Mouse (Mus musculus) limb, embryonic 14.5 days (tissue): ENCODE data around the gene Dppa5a. TPM values are rescaled to one million over a fixed set of nuclear protein-coding genes. Genes with fewer than 3 reads are reported as not detected.

ENCODE experiments used
- ATAC-seq: fragments of 200-750 bp; cut with Nextera tagmentation; 2 replicates; pipeline ENCODE4 v1.8.0; 2017; ENCODE audit warnings: low read depth, moderate number of reproducible peaks, moderate TSS enrichment; ENCODE audit not compliant: low FRiP score
- DNase-seq: peaks from one replicate; pipeline ENCODE4 v3.0.0-alpha.2; 2015; ENCODE audit warnings: low spot score
- H3K27ac ChIP-seq: fragments of 300-500 bp; sonication (generic); replicated peaks from 2 replicates; pipeline ENCODE4 v1.5.1; 2014; ENCODE audit warnings: low read depth, mild to moderate bottlenecking, low read length, moderate library complexity, mixed read lengths
- H3K27me3 ChIP-seq: fragments of 300-500 bp; sonication (generic); 2 replicates; pipeline ENCODE4 v1.6.1; 2014; ENCODE audit warnings: low read length, mixed read lengths; ENCODE audit not compliant: control insufficient read depth, insufficient read depth
- H3K36me3 ChIP-seq: fragments of 300-500 bp; sonication (generic); 2 replicates; pipeline ENCODE4 v1.6.1; 2014; ENCODE audit warnings: mild to moderate bottlenecking, low read length, moderate library complexity, mixed read lengths; ENCODE audit not compliant: control insufficient read depth, insufficient read depth
- H3K4me1 ChIP-seq: fragments of 300-500 bp; sonication (generic); 2 replicates; pipeline ENCODE4 v1.6.1; 2014; ENCODE audit warnings: antibody characterized with exemption, low read length, mixed read lengths; ENCODE audit not compliant: control insufficient read depth, insufficient read depth
- H3K4me2 ChIP-seq: fragments of 300-500 bp; sonication (generic); replicated peaks from 2 replicates; pipeline ENCODE4 v1.6.1; 2014; ENCODE audit warnings: low read depth, mild to moderate bottlenecking, low read length, moderate library complexity; ENCODE audit not compliant: severe bottlenecking
- H3K4me3 ChIP-seq: fragments of 300-500 bp; sonication (generic); replicated peaks from 2 replicates; pipeline ENCODE4 v1.5.1; 2014; ENCODE audit warnings: low read length
- H3K9ac ChIP-seq: fragments of 300-500 bp; sonication (generic); 2 replicates; pipeline ENCODE4 v1.6.1; 2014; ENCODE audit warnings: mild to moderate bottlenecking, low read depth, low read length, moderate library complexity; ENCODE audit not compliant: severe bottlenecking
- H3K9me3 ChIP-seq: fragments of 300-500 bp; sonication (generic); 2 replicates; pipeline ENCODE4 v1.6.1; 2016; ENCODE audit warnings: low read length; ENCODE audit not compliant: control insufficient read depth
- POLR2A ChIP-seq: fragments of 200-500 bp; IDR thresholded peaks from 2 replicates; pipeline ENCODE4 v1.8.0; 2012; ENCODE audit warnings: inconsistent platforms, mild to moderate bottlenecking, moderate library complexity, borderline replicate concordance; ENCODE audit not compliant: insufficient read depth, insufficient read length; ENCODE audit errors: extremely low read depth
- WGBS: fragments of 180-500 bp; shearing (Covaris S2); extraction: QIAGEN DNeasy Blood & Tissue Kit; methylation state at CpG from one replicate; pipeline ENCODE4 v1.1.7; 2014; 5-methylcytosine and 5-hydroxymethylcytosine counted together
- polyA plus RNA-seq, 2 experiments: library from polyadenylated mRNA; depleted of rRNA in 1 of 2; stranded (reverse) in 1 of 2; unstranded in 1 of 2; fragments of >200 nt; fragmentation: Nextera tagmentation in 1 of 2; extraction: Ambion mirVana in 1 of 2; gene quantifications; 2 replicates each; pipeline versions ENCODE4 v1.2.1 to v1.2.3; 2012 to 2014

Gene Dppa5a
- polyA plus RNA-seq, 2 experiments, result 0.76 to 0.92 TPM

DNA sequence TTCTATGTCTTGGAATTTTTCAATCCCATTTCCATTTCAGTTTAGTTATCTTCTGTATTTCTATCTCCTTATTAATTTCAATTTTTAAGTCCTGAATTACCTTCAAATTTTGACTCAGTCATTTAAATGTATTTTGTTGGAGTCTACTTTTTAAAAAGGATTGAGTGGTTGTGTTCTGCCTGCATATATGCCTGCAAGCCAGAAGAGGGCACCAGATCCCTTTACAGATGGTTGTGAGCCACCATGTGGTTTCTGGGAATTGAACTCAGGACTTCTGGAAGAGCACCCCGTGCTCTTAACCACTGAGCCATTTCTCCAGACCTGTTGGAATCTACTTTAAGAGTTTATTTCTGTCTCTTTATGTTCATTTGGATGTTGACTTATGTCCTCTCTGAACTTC lies 48.5 kb downstream of the Dppa5a start:
- no peak for TF ChIP-seq POLR2A
- H3K4me1 ChIP-seq, result no peaks in the 10 kb centered on the region
- H3K36me3 ChIP-seq, result no peaks in the 10 kb centered on the region
- no peak for DNase-seq
- H3K4me3 ChIP-seq, result no peak overlapping the region
- no peak overlapping the region for H3K4me2 ChIP-seq
- H3K27ac ChIP-seq, result no peak overlapping the region
- no peaks in the 10 kb centered on the region for H3K9me3 ChIP-seq
- no peak overlapping the region for H3K9ac ChIP-seq
- no peaks in the 10 kb centered on the region for H3K27me3 ChIP-seq
- 20% methylated on average over 1 of the region's 1 CpGs for WGBS
- no peak for ATAC-seq

Other genes with a start within 250 kb of the Dppa5a start
- gene Gsta4, start 185.4 kb downstream of the Dppa5a start, polyA plus RNA-seq (2012; rRNA removed), result 35.2 and 47.5 TPM in 2 replicates
- 68.2 and 76.4 TPM in 2 replicates for gene Gsta4, start 185.4 kb downstream of the Dppa5a start, polyA plus RNA-seq (2014; fragmentation: Nextera tagmentation; extraction: Ambion mirVana)
- gene Gsta1, start 137.5 kb downstream of the Dppa5a start, polyA plus RNA-seq (2012; rRNA removed), result 0.55 TPM in 1 of 2 replicates, not detected in the other
- gene Gsta1, start 137.5 kb downstream of the Dppa5a start, polyA plus RNA-seq (2014; fragmentation: Nextera tagmentation; extraction: Ambion mirVana), result 0.90 and 3.2 TPM in 2 replicates
- 0.42 and 0.70 TPM in 2 replicates for gene Gm3776, start 111.0 kb downstream of the Dppa5a start, polyA plus RNA-seq (2012; rRNA removed)
- gene Gm3776, start 111.0 kb downstream of the Dppa5a start, polyA plus RNA-seq (2014; fragmentation: Nextera tagmentation; extraction: Ambion mirVana), result 1.5 and 2.6 TPM in 2 replicates
- gene Gm10639, start 78.3 kb downstream of the Dppa5a start, polyA plus RNA-seq (2012; rRNA removed), result not detected in 2 replicates
- gene Gm10639, start 78.3 kb downstream of the Dppa5a start, polyA plus RNA-seq (2014; fragmentation: Nextera tagmentation; extraction: Ambion mirVana), result not detected in 2 replicates
- not detected in 2 replicates for gene Omt2a, start 53.4 kb downstream of the Dppa5a start, polyA plus RNA-seq (2012; rRNA removed)
- gene Omt2a, start 53.4 kb downstream of the Dppa5a start, polyA plus RNA-seq (2014; fragmentation: Nextera tagmentation; extraction: Ambion mirVana), result not detected in 2 replicates
- gene Omt2b, start 40.6 kb downstream of the Dppa5a start, polyA plus RNA-seq (2012; rRNA removed), result not detected in 2 replicates
- gene Omt2b, start 40.6 kb downstream of the Dppa5a start, polyA plus RNA-seq (2014; fragmentation: Nextera tagmentation; extraction: Ambion mirVana), result not detected in 2 replicates
- gene Gsta2, start 12.4 kb downstream of the Dppa5a start, polyA plus RNA-seq (2012; rRNA removed), result 1.2 and 3.0 TPM in 2 replicates
- gene Gsta2, start 12.4 kb downstream of the Dppa5a start, polyA plus RNA-seq (2014; fragmentation: Nextera tagmentation; extraction: Ambion mirVana), result 4.6 and 7.8 TPM in 2 replicates
- gene Ooep, start 10.5 kb upstream of the Dppa5a start, polyA plus RNA-seq (2012; rRNA removed), result 2.0 and 2.2 TPM in 2 replicates
- 3.6 TPM in 2 replicates for gene Ooep, start 10.5 kb upstream of the Dppa5a start, polyA plus RNA-seq (2014; fragmentation: Nextera tagmentation; extraction: Ambion mirVana)
- 0.72 and 1.0 TPM in 2 replicates for gene Ddx43, start 27.6 kb upstream of the Dppa5a start, polyA plus RNA-seq (2012; rRNA removed)
- 0.26 and 0.43 TPM in 2 replicates for gene Ddx43, start 27.6 kb upstream of the Dppa5a start, polyA plus RNA-seq (2014; fragmentation: Nextera tagmentation; extraction: Ambion mirVana)
- gene Cgas, start 75.1 kb upstream of the Dppa5a start, polyA plus RNA-seq (2012; rRNA removed), result 3.9 and 4.3 TPM in 2 replicates
- 2.4 and 2.8 TPM in 2 replicates for gene Cgas, start 75.1 kb upstream of the Dppa5a start, polyA plus RNA-seq (2014; fragmentation: Nextera tagmentation; extraction: Ambion mirVana)
- gene Mto1, start 80.0 kb upstream of the Dppa5a start, polyA plus RNA-seq (2012; rRNA removed), result 19.2 and 20.3 TPM in 2 replicates
- 22.7 and 23.3 TPM in 2 replicates for gene Mto1, start 80.0 kb upstream of the Dppa5a start, polyA plus RNA-seq (2014; fragmentation: Nextera tagmentation; extraction: Ambion mirVana)
- 0.15 and 0.18 TPM in 2 replicates for gene Gm17324, start 80.6 kb upstream of the Dppa5a start, polyA plus RNA-seq (2012; rRNA removed)
- gene Gm17324, start 80.6 kb upstream of the Dppa5a start, polyA plus RNA-seq (2014; fragmentation: Nextera tagmentation; extraction: Ambion mirVana), result 0.39 and 0.83 TPM in 2 replicates
- gene Eef1a1, start 121.0 kb upstream of the Dppa5a start, polyA plus RNA-seq (2012; rRNA removed), result 7,521 and 9,083 TPM in 2 replicates
- gene Eef1a1, start 121.0 kb upstream of the Dppa5a start, polyA plus RNA-seq (2014; fragmentation: Nextera tagmentation; extraction: Ambion mirVana), result 6,070 and 6,314 TPM in 2 replicates
- 12.1 and 13.0 TPM in 2 replicates for gene Slc17a5, start 219.9 kb upstream of the Dppa5a start, polyA plus RNA-seq (2012; rRNA removed)
- gene Slc17a5, start 219.9 kb upstream of the Dppa5a start, polyA plus RNA-seq (2014; fragmentation: Nextera tagmentation; extraction: Ambion mirVana), result 15.1 and 18.0 TPM in 2 replicates
- 9.2 and 9.4 TPM in 2 replicates for gene Cd109, start 247.4 kb upstream of the Dppa5a start, polyA plus RNA-seq (2012; rRNA removed)
- 15.9 and 18.0 TPM in 2 replicates for gene Cd109, start 247.4 kb upstream of the Dppa5a start, polyA plus RNA-seq (2014; fragmentation: Nextera tagmentation; extraction: Ambion mirVana)